Mouse (Mus musculus) kidney, postnatal 25 days (tissue): ENCODE results near the gene Slc24a1.
"Not testable (repeated sequence)": the region's sequence is repeated elsewhere in the genome, so short reads cannot be mapped to it uniquely, and the experiment has no call there.

Experiments used
- DNase-seq, 2 experiments: peaks; one replicate each; pipeline ENCODE4 v3.0.0; 2021; ENCODE audit warnings: mixed read lengths in 2 of 2

The Slc24a1 gene

DNA sequence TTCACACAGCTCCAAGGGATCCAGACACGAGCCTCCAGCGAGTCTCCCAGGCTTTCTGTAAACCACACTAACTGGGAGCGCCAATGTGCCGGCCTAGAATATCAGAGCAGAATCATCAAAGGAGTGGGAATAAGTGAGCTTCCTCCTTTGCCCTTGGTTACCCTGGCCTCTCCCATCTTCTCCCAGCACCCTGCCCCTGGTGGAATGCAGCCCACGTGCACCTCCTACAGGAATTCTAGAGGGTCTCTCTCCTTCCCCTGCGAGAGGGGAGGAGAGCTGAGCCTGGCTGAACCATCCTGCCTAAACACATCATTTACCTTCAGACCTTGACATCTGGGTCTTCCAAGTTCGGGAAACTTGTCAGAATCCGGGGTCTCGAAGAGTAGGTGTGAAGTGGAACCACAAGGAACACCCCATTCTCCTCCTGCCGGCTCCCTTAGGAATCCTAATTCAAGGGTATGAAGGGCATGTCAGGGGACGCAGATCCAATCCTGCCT lies at the start of gene Slc24a1:
TSS of gene Slc24a1 (minus strand) at position 447 of the 497 bp plus-strand sequence.
- DNase-seq, result no peak

DNA sequence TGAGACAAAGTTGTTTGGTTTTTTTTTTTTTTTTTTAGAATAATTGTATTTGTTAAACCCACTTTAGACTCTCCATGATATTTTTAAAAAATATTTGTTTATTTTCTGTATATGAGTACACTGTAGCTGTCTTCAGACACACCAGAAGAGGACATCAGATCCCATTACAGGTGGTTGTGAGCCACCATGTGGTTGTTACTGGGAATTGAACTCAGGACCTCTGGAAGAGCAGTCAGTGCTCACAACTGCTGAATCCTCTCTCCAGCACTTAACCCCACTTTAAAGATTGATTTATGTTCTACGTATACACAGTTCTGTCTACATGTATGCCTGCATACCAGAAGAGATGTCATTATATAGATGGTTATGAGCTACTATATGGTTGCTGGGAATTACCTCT lies 44.1 kb upstream of the Slc24a1 start:
- DNase-seq, result not testable (repeated sequence)

DNA sequence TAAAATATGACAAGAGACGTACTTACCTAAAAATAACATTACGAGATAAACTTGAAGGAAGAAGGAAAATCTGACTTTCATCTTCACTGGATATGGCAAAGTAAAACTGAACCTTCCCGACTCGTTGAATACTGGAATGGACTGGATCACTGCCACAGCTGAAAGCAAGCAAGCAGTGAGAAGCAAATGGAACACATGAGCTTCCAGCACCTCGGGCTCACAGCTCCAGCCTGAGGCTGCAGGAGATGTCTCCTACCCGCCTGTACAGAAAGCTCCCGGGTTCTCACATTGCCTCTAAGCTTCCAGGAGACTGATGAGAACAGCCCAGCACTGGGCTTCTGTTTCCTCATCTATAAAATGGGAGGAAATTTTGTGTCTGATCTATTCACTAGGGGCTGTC lies 38.9 kb upstream of the Slc24a1 start:
- no peak for DNase-seq

DNA sequence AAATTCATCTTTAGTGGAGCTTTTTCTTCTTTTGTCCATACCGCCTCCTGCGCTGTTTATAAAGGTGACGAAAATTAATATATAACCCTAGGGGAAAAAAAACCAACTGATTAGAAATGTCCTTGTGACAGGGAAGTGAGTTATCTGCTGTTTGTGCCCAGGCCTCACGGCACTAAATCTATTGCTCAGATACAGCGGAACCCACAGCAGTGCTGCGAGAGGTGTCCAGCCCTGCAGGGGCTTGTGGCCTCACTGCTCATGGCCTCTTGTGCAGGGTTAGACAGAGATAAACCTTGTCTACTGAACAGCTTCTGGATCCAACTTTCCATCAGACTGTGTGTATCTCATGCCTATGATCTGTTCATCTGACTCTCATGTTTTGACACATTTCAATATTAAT lies 37.0 kb upstream of the Slc24a1 start:
- no peak for DNase-seq

DNA sequence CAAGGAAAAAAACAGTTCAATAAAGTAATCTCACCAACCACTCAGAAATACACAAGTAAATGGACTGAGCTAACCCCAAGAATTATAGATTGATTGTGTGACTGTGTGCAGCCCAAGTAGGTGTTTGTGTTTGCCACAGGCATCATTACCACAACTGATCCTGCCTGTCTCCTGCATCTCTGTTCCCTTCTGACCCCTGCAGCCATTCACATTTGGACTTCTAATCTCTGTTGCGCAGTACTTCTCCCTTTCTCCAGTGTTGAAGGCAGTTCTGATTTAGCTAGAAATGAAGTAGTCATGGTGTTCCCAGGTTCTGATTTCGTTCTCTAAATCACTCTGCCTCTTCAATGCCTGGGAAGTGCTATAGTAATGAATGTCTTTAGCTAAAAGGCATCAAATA lies 36.2 kb upstream of the Slc24a1 start:
- DNase-seq, result no peak

DNA sequence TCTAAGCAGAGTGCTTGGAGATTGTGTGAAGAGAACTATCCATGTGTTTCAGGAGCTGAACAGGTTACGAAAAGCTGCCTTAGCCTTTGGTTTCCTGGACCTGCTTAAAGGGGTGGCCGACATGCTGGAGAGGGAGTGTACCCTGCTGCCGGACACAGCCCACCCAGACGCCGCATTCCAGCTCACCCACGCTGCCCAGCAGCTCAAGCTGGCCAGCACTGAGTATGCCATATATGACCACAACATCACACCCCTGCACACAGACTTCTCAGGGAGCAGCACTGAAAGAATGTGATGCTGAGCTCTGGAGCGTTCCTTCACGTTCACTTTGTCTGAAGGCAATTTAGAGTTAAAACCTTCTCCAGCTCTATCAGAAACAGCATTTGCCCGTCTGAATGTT lies 34.4 kb upstream of the Slc24a1 start:
- no peak for DNase-seq

DNA sequence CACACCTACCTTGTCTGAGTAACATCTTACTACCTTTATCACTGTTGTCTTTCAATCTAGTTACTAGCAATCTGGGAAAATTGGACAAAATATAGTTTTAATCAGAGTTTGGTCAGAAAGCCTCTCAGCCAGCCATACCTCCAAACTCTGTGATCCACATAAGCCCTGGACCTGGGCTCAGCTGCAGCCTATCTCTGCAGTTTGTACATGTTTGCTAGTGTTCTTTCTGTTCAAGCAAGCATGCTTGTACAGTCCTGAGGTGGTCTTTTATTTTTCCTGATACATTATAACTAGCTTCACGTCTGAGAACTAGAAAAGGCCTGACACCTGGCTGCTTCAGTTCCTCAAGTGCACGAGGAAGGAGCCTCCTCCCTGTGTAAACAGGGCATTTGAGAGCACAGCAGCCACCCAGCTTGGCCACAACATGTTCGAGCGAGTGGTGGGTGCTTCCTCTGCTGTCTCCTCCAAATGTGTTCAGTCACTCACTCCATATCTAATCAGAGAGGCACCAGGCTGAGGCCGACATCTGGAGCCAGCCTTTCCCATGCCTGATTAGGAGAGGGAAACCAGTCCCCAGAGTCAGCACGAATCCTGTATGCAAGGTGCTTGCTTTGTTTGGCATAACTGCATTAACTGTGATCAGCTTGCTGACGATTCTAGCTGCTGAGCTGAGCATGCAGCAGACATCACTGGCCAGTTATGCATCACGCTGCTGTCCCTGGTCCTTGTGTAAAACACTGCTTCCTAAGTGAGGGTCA lies 33.8 kb upstream of the Slc24a1 start:
- no peak for DNase-seq

DNA sequence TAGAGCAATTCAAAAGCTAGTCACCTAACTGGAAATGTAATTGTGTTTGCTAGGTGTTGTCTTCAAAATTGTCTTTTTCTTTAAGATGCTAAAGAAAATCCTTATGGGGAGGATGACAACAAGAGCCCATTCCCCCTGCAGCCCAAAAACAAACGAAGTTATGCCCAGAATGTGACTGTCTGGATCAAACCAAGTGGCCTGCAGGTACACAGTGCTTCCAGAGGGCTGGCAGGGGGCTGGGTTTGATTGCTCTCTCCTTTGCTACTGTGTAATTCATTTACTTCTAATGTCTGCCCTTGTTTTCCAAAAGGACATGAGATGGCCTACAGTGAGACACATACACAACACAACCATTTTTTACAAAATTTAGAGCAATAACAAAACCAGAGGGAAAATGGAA lies 30.5 kb upstream of the Slc24a1 start:
- no peak for DNase-seq

DNA sequence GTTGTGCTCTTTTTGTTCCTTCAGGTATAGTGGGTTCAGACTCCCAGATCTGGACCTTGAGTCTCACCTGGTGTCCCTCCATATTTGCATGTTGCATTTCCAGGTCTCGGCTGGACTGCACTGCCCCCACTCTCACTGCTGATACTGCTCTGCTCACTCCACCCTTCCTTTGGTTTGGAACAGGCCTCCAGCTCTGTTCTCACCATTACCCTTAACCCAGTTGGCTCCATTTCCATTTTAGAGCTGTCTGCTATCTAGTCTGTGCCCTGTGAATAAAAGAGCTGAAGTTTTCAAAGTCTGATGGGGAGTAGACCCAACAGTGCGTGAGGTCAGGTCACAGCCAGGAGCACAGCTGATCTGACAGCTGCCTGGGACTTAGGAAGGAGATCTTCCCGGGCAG lies 29.1 kb upstream of the Slc24a1 start:
- no peak for DNase-seq

DNA sequence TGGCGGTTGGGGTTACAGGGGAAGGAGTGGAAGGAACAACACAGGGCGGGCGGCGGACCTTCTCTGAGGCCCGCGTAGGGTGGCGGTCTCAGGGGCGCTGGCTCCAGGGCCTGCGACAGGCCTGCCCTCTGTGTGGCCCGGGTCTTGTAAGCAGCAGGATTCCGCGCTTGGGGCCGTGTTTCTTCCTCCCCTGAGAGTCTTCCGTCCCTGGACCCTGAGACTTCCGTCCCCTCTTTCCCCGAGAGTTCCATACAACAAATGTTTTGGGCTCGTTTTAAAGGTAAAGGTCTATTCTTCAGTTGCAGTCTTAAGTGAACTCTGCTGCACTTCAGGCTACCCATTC lies 9.5 kb upstream of the Slc24a1 start:
- no peak for DNase-seq

DNA sequence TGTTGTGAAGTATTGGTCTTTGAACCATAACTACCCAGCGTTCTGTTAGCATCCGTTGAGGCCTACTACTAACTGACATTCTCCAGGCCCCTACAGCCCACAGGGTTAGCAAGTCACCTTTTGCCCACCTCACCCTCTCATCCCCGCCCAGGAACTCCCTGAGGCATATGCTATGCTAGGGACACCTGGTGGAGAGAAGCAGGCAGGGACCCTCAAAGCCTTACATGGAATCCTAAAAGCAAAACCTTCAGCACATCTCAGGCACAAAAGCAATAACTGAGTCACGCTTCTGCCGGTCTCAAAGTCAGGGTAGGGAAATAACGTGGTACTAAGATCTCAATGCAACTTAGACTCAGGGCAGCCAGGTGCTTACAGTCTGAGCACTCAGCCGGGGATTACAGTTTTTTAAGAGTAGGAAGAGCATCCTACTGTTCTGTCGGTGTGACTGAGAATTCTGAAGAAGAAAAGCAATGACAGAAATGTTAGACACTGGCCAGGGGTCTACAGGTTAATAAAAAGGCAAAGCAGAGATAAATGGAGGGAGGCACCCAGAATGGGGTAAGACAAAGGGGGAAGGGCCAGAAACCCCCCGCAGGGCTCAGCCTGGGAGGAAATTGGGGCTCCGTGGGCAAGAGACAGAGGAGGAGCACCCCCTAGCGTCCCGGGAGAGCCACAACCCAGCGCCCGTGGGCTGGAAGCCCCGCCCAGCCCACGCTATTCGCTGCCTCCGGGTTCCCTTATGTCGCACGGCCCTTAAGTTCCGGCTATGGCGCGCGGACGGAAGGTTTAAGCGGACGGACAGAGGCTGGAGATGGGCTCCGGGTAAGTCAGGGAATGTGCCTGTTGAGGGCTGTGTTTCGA lies 8.9 kb upstream of the Slc24a1 start, which contains the start of gene Ints14:
TSS of gene Ints14 (plus strand) at position 789 of the 861 bp plus-strand sequence.
- peak; percentile 96 to 97 for DNase-seq

DNA sequence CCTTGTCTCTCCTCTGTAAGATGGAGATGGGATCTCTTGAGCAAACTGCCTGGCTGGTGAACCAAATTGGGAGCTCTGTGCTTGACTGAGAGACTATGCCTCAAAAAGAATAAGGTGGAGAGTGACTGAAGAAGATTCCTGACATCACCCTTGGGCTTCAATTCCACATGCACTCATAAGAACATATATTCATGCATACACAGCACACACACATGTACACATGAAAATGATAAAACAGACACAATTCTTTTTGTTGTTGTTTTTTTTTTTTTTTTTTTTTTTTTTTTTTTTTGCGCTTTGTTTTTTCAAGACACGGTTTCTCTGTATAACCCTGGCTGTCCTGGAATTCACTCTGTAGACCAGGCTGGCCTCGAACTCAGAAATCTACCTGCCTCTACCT lies 5.9 kb upstream of the Slc24a1 start:
- DNase-seq, result no peak

DNA sequence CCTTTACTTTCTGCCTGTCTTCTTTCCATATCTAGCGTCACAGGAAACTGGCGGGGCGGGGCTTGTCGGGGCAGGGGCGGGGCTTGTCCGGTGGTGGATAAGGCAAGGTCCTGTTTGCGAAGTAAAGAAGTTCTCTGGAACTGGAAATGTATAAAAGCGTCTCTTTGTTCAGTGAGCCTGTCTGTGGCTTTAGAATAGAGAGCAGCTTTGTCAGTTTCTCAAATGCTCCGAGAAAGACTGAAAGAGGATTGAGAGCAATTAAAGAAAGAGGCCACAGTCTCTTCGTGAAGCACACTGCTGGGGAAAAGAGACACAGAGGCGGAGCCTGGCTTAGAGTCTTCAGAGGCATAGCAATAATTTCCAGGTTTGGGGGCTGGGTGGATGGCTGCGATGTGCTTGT lies 4.9 kb upstream of the Slc24a1 start:
- peak in 1 of 2 experiments; percentile 43 for DNase-seq

DNA sequence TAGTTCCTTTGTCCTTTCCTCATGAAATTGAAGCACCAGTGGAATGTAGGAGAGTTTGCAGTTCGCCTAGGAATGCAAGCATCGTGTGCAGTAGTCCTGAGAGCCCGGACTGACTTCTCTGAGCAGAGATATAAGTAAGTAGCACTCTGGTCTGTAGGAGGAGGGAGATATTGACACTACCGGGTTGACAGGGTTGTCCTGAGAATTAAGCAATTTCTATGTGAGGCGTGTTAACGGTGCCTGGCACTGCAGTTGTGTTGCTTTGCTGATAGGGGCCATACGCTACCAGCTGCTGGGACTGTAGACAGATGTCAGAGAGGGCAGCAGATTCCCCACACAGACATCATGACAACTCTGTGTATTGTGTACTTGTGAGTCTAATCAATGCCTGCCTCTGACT lies 1.8 kb upstream of the Slc24a1 start:
- no peak for DNase-seq

DNA sequence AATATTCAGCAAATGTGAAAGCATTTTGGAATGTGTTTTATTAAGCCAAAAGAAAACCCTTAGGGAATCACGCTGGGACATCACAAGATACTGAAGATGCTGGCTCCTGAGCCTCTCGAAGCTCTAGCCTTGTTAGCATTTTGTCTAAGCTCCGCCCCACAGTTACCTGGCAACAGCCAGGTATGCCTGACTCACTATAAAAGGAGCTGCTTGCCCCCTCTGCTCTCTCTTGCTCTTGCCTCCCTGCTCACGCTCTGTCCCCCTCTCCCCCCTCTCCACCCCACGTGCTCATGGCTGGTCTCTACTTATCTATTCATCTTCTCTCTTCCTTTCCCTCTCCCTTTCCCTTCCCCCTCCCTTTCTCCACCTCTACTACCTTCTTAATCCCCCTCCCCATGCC lies 648 bp upstream of the Slc24a1 start:
- DNase-seq, result no peak

DNA sequence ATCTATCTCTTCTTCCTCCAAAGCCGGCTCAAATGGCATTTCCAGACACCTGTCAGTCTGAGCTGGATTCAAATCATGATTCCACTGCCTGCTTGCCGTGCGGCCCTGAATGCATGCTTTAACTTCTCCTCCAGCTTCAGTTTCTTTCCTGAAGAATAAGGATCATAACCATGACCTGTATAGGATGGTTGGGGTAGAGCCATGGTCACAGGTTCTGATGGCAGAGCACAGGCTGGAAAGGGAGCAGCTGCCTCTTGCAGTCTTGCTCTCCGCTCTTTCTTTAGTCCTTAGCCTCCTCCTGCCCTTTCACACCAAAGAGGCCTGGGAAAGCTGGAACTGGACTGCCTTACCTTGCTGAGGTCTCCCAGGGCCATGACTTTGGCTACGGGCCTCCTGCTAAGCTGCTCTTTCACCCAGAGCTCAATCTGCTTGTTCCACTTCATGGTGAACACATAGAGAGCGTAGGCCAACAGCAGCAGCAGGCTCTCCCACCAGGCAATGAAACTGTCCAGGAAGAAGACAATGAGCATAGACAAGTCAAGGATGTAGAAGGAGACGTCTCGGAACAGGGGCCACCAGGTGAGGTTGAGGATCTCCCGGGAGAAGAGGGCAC lies 3.8 kb downstream of the Slc24a1 start:
- DNase-seq, result no peak

DNA sequence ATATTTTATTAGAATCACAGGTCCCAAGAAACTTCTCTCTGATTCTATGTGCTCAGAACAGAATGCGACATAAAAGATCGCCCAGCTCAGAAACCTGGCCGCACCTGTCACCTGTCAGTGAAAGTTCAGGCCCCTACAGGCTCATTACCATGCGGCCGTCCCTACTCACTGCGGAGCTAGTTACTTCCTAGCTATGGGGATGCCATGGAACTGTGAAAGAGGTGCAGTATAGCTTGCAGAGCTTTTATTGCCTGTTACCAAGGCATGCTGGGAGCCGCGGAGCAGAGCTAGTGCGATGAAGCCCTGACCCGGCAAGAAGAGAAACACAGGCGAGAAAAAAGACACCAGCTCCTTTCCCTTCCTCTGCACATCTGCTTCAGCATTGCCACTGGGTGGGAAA lies 7.4 kb downstream of the Slc24a1 start:
- DNase-seq, result no peak

DNA sequence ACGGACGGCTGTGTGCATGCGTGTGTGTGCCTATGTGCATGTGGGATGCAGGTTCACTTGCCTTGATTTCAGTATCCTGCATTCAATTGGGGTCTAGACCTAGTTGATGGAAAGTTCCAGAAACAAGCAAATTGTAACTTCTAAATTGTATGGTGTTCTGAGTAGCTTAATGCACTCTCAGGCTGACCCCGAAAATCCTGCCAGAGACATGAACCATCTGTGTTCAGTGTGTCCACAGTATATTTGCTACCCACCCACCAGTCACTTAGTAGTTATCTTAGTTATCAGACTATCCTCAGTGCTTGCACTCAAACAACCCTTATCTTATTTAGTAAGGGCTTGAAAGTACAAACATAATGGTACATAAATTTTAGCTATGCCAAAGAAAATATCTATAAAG lies 9.8 kb downstream of the Slc24a1 start:
- no peak for DNase-seq

DNA sequence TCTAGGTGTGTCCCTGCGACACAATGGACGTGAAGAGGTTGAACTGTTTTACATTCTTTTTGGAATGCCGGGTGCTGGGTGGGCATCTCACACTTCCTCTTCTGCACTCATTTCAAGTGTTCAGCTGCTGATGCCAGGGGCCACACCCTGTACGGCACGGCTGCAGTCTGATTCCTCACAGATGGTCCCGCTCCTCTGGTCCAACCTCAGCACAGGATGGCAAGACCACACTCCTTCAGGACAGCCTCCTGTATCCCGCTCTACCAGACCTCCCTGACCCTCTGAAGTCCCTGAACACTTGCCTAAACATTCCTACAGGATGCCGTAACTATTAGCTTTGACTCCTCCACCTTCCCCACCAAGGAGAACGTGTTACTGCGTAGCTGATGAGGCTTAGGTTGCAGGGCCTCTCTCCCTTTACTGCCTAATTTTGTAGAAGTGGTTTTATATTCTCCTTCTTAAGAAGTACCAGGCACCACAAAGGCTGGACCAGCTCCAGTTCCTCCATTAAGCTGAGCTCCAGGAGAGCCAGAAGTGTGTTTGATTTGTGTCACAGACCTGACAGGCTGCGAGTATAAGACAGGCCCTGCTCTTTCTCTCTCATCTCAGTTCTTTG lies 10.6 kb downstream of the Slc24a1 start:
- no peak for DNase-seq

DNA sequence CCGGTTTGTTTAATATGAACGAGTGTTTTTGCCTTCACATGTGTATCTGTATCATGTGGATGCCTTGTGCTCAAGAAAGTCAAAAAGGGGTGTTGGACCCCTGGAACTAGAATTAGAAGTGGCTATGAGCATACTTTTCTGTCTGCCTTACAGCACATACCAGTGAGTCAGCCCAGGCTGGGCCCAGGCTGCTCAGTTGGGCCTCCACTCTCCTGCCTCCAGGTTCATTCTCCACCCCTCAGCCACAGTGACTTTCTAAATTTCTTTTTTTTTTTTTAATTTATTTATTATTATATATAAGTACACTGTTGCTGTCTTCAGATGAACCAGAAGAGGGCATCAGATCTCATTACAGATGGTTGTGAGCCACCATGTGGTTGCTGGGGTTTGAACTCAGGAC lies 11.6 kb downstream of the Slc24a1 start:
- DNase-seq, result no peak

DNA sequence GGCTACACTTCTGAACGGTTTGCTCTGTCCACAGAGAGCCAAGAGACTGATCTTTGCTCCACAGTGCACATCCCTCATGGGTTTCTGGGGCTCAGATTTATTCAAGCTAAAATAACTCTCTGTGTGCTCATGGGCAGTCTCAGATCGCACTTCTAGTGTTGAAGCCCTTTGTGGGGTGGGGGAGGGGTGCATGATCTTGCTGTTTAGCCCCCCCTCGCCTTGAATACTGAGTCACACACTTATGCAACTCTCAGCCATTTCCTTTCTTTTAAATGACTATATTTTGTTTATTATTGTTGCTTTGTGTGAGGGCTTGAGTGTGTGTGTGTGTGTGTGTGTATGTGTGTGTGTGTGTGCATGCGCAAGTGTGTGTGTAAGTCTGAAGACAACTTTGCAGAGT lies 12.1 kb downstream of the Slc24a1 start:
- DNase-seq, result no peak

DNA sequence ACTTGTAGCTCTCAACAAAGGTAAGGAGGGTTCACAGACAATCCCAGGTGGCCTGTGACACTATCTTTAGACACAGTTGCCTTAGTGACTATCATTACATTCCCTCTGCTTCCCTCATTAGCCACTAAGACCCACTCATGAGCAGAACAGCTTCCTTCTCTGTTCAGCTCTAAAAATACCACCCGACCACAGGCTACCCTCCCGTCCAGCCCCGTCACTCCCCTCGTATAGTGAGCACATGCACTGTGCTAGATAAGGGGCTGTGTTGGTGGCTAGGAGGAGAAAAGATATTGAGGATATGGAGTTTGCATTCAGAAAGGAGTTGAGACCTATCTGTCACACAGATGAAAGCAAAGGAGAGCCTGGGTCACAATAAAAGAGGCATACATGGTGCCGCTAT lies 12.9 kb downstream of the Slc24a1 start:
- DNase-seq, result no peak

DNA sequence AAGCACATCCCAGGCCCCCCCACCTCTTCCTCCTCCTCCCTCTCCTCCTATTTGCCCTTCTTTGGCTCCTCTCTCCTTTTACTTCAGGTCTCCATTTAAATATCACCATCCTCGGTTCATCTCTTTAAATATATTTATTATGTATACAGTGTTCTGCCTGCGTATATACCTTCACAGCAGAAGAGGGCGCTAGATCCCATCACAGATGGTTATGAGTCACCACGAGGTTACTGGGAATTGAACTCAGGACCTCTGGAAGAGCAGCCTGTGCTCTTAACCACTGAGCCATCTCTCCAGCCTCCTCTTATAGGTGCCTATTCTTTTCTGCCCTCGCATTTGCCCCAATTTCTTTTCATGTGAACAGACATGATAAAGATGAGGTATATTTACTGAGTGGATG lies 13.9 kb downstream of the Slc24a1 start:
- DNase-seq, result no peak
